Mouse (Mus musculus): ENCODE results near the gene Ppp4r3a. TPM values are rescaled to one million over a fixed set of nuclear protein-coding genes. Genes with fewer than 3 reads are reported as not detected.

Gene Ppp4r3a
- total RNA-seq, 1 experiment from 2014 or later = 182 TPM

DNA sequence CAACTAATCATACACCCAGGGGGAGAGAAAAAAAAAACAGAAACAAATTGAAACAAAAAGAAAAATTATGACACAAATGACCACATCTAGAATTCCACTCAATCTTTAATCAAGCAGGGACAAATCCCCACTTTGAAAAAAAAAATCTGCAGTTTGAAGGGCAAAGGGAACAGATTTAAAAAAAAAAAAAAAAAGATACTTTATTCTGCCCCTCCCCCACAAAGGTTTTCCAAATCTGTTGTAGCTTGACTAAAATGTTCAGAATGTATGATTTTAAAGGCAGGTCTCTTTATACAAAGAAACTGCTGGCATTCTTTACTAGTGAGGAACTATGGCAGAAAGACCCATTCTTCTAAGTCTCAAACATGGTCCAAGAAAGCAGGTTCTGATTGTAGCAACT, 43.5 kb downstream of the Ppp4r3a start:
- no peak for ATAC-seq (ENCODE audit: extremely low read depth, insufficient number of reproducible peaks, low FRiP score, poor library complexity, severe bottlenecking)

DNA sequence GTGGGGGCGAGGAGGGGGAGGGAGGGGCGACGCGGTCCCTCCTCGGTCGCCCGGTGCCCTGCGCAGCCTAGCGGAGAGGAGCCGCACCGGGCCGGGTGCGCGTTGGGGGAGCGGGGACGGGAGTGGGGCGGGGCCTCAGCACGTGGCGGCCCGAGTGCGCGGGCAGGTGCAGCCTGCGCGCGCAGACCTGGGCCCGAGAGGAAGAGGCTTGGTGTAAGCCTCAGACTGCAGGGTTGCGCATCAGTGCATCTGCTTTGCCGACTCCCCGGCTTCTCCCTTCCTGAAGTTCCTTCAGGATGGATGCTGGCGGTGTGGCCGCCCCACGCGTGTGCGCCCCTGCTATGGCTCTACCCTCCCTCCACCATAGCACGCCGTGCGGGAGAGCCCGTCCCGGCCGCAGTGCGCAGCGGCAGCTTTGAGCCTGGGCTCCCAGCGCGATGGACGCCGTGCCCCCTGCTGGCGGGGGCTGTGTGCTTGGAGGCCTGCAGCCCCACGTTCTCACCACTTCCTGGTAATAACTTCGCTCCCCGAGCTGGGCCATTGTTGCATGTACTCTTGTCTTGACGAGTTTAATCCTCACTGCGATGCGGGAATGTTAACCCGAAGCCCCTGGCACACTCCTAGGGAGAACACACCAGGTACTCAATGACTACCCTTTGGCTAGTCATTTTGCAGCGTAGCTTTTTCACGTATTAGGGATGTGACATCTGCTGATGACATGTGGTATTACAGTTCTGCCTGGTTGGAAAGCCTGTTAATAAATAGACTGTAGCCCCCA, 54.4 kb downstream of the Ppp4r3a start, which contains the start of gene Ccdc88c:
Gene Ccdc88c, minus strand, starts transcription at position 103 of the 778 bp plus-strand sequence.
- ATAC-seq (ENCODE audit: extremely low read depth, insufficient number of reproducible peaks, low FRiP score, poor library complexity, severe bottlenecking) = peak; percentile 68

DNA sequence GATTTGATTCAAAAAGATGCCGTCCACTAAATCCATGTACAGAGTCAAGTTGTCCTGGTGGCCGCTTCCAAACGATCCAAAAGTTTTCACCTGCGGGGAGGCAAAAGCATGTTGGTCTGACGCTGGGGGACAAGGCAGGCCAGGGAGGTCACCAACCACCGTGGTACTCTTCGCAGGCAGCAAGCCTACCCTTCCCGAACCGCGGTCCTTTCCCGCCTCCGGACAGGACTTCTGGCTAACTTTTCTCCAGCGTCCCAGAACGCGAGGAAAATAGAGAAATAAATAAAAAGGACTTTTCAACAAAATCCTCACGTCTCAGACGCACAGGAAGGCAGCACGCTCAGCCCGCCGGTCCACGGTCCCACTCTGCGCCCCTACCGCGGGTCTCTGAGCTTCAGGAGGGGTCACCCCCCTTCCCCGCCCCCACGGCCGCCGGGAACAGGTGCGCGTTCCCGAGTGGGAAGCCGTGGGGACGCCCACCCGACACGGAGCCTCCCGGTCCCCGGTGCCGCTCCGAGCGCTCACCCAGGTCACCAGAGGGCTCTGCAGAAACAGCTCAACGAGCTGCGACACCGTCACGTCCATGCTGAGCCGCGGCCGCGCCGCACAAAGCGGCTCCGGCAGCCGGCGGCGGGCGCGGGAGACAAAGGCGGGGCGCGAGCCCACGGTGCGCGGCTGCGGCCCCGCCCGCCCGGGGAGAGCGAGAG, 55.1 kb downstream of the Ppp4r3a start:
- ATAC-seq (ENCODE audit: extremely low read depth, insufficient number of reproducible peaks, low FRiP score, poor library complexity, severe bottlenecking) = peak; percentile 11; the same call in 1 of the 2 replicates

DNA sequence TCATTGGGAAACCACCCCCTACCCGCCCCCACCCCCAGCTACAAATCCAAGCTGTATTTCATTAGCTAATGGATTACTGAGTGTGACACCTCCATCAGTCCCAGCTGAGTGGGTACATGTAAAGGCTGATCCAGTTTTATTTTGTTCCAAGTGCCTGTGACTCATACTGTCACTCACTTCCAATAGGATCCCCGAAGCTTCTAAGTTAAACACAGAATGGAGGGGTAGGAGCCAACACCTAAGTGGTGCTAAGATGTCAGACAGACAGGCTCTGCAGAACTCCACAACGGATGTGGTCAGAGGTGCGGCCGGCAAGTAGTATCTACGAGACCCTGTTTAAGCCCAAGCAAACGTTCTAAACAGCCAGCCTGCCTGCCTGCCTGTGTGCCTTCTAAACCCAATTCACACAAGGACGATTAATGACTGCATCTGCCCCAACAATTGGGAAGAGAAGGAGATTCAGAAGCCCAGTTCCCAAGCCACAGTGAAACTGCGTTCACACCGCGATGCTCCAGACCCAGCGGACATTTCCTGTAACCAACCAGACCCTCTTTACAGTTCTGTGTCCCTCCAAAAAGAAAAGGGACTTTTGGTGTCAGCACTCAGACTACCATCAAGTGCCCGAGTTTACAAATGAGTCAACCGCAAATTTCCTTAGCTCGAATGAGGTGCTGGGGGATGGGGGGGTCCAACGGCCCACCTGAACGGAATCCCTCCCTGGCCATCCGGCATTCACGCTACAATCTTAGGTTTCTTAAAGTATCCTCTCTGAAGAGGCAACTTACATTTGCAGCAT, 55.9 kb downstream of the Ppp4r3a start:
- no peak for ATAC-seq (ENCODE audit: extremely low read depth, insufficient number of reproducible peaks, low FRiP score, poor library complexity, severe bottlenecking)

DNA sequence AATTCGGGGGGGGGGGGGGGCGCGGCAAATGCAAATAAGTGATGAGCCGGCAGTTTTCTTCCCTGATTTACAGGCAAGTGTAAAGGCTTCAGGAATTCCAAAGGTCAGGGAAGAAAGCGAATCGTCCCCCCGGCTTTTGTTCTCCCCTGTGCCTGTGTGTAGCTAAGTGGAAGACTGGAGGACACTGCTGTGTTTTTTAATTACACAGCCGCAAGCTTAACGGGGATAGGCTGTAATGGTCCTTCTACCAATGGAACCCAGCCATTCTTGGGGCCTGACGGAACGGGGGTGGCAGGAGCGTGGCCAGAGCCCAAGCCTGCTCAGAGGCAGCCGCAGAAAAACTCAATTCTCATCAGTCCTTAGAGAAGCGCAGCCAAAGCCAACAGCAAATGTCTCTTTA, 56.6 kb downstream of the Ppp4r3a start:
- ATAC-seq (ENCODE audit: extremely low read depth, insufficient number of reproducible peaks, low FRiP score, poor library complexity, severe bottlenecking) = no peak

DNA sequence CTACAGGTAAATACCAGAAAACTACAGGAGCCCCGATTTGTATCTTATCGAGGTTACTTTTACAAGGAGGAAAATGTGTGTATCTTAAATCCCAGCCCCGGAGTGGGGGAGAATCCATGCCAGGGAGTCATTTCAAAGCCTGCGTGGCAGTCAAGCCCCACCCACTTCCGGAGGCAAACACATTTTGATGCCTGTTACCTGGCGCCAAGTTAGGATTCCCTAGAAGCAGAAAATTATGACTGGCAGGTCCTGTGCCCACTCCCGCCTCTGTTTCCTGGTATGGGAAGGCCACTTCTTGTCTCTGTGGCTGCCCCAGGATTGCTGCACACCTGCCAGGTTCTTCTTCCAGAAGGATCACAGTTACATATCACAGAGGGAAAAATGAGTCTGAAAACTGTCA, 57.0 kb downstream of the Ppp4r3a start:
- ATAC-seq (ENCODE audit: extremely low read depth, insufficient number of reproducible peaks, low FRiP score, poor library complexity, severe bottlenecking) = no peak

DNA sequence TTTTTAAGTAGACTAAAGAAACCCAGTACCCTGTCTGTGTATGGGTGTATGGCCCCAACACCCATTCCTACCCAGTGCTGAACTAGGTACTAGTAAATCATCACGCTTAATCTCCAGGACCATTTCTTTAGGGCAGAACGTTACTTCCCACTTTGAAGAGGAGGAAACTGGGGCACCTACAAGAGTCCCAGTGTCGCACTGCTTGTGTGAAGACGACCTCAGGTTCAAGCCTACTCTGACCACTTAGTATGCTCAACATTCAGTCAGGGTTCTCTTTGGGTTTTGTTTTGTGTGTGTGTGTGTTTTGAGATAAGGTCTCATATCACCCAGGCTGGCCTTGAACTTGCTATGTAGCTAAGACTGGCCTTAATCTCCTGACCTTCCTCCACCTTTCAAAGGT, 57.5 kb downstream of the Ppp4r3a start:
- ATAC-seq (ENCODE audit: extremely low read depth, insufficient number of reproducible peaks, low FRiP score, poor library complexity, severe bottlenecking) = no peak

DNA sequence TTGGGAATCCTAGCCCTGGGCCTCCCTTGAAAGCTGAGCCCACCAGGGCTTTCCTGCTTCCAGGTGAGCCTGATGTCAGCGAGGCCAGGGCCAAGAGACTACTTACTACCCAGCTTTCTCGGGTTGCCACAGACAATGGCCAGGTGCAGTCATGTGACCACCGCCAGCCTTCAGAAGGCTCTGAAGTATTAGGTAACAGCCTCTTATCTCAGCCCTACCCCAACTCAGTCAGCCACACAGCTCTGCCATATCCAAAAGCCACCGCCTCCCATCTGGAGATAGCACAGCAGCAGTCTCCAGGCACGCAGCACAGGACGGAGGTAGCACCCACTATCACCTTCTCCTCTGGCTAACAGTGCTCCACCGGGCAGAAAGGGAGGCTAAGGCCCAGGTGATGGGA, 58.1 kb downstream of the Ppp4r3a start:
- no peak for ATAC-seq (ENCODE audit: extremely low read depth, insufficient number of reproducible peaks, low FRiP score, poor library complexity, severe bottlenecking)

DNA sequence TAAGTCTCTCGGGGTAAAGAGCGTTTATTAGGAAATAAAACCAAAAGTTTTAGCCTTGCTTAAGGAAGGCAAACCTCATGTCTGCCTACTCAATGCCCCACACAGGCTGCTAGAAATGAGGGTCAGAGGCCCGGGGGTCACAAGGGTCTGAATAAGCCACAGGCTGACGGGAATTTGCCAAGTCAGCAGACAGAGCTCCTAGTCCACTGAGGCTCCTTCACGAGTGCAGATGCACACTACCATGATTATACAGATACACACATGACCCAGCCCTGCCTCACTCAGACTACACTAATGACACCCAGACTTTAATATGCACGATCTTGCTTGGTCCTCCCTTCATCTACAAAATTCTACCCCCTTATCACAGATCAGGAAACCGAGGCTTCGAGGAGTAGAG, 58.7 kb downstream of the Ppp4r3a start:
- no peak for ATAC-seq (ENCODE audit: extremely low read depth, insufficient number of reproducible peaks, low FRiP score, poor library complexity, severe bottlenecking)

DNA sequence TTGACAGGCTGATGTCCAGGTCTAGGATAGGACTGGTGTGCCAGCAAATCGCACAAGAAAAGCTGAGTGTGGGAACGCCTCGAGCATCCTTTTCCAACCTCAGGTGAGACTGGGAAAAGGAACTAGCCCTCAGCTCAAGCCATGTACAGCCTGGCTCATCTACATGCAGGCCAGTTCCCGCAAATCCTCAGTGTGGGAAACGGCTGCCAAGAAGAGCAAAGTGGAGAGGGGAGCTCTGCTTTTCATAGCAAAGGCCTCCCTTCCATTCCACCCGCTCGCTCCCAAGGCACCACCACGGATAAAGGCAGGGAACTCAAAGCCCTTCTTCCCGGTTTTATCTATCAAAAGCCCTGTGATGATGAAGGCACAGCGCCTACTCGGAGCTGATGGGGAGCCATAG, 60.4 kb downstream of the Ppp4r3a start:
- ATAC-seq (ENCODE audit: extremely low read depth, insufficient number of reproducible peaks, low FRiP score, poor library complexity, severe bottlenecking) = no peak

DNA sequence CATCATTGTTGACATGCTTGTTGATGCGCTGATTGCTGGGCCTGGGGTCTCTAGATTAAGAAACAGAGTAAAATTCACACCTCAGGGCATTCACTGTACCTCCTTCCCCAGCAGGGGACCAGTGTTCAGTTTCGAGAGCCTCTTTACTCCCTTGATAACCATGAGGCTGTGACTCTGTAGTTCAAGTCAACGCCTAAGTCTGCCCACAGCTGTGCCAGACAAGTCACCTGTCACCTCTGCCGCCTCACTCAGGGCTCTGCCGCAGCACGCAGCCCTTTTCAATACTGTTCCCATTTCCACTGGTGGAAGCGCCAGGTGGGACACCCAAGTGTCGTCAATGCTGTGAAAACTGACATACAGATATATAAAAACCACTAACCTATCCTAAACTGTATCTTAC, 61.1 kb downstream of the Ppp4r3a start:
- ATAC-seq (ENCODE audit: extremely low read depth, insufficient number of reproducible peaks, low FRiP score, poor library complexity, severe bottlenecking) = no peak

DNA sequence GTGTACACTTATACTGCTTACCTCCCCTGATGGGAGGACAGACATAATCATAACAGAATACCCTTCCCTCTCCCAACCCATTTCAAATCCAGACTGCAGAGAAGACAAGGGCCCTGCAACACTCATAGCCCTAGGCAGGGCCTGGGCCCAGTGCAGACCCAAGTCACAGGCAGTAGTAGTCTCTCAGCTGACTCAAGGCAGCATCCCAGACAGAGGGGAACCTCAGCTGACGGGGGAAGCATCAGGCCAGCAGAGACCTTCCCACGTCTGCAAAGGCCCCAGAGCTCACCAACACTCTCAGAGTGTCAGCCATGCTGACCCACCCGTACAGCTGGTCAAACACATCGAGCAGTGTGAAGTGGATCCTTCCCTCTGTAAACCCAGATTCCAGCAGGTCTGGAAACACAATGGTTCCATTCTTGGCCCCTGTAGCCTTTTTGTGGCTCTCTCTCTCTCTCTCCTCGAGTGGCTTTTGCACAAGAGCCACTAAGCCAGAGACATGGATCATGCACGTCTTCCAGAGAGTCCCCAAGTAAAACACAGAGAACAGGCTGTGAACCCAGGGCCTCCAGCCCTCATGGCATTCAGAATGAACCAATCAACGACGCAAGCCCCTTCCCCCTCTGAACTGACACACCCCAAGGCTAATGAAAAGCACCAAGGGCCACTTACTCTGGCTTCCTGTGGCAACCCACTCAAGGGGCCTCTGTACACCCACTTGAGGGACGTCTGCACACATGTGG, 61.8 kb downstream of the Ppp4r3a start:
- no peak for ATAC-seq (ENCODE audit: extremely low read depth, insufficient number of reproducible peaks, low FRiP score, poor library complexity, severe bottlenecking)

DNA sequence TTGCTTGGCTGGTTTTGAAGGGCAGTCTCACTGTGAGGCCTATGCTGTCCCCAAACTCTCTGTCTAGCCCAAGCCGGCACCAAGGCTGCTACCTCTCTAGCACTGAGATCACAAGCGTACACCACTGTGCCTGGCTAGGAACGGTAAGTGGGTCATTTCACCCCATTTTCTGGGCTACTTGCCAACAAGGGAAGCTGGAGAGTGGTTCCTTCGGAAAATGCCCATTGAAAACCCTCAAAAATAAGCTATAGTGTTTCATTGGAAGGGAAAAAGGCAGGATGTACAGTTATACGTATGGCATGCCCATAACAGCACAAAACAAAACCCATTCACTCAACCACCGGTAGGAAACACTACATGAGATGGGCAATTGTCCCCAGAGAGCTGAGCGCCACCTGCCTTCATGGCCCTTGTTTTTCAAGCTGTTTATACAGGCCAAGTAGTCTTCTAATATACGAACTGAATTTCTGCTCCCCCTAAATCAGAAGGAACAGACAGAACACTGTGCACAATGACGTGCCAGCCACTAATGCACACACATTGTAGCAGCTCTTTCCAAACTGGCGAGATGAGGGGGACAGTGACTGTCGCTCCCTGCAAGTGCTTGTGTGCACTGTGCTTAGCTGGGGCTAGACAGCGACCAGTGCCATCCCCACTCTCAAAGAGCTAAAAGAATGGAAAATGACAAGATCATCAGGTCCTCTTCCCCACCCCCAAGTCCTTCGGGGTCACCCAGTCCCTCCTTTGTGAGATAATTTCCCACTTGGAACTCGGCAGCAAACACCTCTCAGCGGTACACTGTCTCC, 63.1 kb downstream of the Ppp4r3a start:
- ATAC-seq (ENCODE audit: extremely low read depth, insufficient number of reproducible peaks, low FRiP score, poor library complexity, severe bottlenecking) = 0 out of 2 replicates have a peak, but pooled peaks have one; percentile 24

DNA sequence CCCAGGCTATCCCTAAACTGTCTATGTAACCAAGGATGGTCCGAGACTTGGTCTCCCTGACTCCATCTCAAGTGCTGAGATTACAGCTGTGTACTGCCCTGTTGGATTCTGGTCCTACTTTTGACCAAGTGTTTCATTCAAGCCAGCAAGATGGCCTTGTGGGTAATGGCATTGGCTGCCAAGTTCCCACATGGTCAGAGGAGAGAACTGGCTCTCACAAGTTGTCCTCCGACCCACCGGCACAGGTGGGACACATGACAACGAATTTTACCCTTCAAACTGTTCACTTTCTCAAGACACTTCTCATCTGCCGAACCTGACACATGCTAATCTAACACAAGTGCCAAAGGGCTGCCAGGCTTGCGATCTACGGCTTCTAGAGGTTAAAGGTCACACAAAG, 64.1 kb downstream of the Ppp4r3a start:
- ATAC-seq (ENCODE audit: extremely low read depth, insufficient number of reproducible peaks, low FRiP score, poor library complexity, severe bottlenecking) = no peak

DNA sequence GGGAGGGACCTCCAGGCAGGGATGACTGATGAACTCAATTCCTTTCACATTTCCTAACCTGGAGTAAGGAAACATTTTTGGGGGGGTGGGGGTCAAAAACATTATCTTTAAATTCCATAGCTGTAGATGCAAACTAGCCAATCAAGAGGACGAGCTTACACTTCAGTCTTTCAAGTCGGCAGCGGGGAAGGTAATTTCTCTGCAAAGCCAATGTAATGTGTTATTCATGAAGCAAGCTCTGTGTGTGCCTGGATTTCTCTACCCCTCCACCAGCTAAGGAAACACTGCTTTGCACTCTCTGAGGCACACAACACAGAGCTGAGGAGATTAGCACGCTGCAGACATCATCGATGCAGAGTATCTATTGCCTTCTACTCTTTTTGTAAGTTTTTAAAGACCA, 64.5 kb downstream of the Ppp4r3a start:
- no peak for ATAC-seq (ENCODE audit: extremely low read depth, insufficient number of reproducible peaks, low FRiP score, poor library complexity, severe bottlenecking)

DNA sequence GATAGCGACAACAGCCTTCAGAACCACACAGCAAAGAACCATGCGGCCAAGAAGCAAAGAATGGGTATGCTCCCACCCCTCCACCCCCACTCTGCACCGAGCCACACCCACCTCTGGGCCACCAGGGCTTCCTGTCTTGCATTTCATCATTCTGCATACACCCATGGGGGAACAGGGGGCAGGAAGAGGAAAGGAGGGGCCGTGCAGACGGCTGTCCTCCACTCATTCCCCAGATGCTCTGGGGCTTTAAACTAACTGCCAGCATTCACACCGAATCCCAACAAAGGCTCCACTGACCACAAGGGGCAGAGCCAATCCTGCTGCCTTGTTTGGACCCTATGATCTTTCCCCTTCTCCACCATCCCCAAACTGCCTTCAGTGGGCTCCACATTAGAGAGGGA, 65.5 kb downstream of the Ppp4r3a start:
- ATAC-seq (ENCODE audit: extremely low read depth, insufficient number of reproducible peaks, low FRiP score, poor library complexity, severe bottlenecking) = peak; percentile 70

DNA sequence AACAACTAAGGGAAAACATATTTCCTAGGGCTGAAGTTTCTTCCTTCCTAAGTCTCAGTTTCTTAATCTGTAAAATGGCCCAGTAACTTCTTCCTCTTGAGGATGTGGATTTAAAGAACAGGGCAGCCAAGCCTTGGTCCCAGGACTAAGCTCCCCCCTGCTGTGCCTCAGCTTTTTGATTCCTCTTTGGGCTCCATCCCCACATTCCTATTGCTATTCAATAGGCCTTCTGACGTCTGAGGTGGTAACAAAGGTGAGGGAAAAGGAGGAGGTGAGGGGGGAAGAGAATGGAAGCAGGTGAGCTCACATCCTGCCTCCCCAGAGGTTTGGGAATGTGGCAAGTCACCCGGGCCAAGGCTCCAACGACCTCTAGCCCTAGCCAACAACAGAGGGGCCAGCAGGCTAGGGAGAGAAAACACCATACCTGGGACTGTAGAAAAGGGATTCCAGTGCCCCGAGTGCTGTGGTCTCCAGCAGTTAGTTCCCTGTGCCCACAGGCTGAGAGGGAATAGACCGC, 67.0 kb downstream of the Ppp4r3a start:
- no peak for ATAC-seq (ENCODE audit: extremely low read depth, insufficient number of reproducible peaks, low FRiP score, poor library complexity, severe bottlenecking)

DNA sequence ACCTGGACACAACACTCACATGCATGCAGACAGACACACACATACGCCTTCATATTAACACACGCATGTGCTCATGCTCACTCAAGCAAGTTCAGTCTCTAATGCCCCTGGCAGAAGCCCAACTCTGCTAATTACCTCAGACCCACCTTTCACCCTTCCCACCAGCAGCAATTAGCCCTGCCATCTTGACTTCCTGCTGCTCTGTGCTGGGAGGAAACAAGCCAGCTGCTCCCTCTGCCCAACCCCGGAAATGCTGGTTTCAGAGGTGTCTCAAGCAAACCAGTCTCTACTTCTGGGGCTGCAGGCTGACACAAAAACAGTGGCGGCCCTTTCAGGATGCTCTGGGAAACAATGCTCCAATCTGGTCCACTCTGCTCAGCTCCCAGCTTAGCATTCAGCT, 67.6 kb downstream of the Ppp4r3a start:
- ATAC-seq (ENCODE audit: extremely low read depth, insufficient number of reproducible peaks, low FRiP score, poor library complexity, severe bottlenecking) = peak; percentile 54
